Mouse (Mus musculus) CH12.LX (cell line): Measurements from ENCODE around the gene Gpld1. TPM values are rescaled to one million over a fixed set of nuclear protein-coding genes. Genes with fewer than 3 reads are reported as not detected.

Experiments
- polyA plus RNA-seq: library from polyadenylated mRNA; unstranded; fragments of >175 nt; gene quantifications from 2 replicates; pipeline ENCODE4 v1.2.1, GENCODE M21; 2012; ENCODE audit warnings: low read depth; ENCODE audit not compliant: insufficient read length
- total RNA-seq, 2 experiments: library from RNA; depleted of rRNA; stranded (reverse); fragments of 300-350 nt in 1 of 2; fragments of >200 nt in 1 of 2; gene quantifications; 2 replicates each; pipeline ENCODE4 v1.2.3; 2012 to 2014

The Gpld1 gene
- total and polyA plus RNA-seq, 3 experiments = 0.23 to 1.4 (median 0.30) TPM

Other genes with a start within 250 kb of the Gpld1 start
- not detected in 2 replicates for gene Armh2, start 201.9 kb upstream of the Gpld1 start, total RNA-seq (2012; rRNA removed)
- gene Armh2, start 201.9 kb upstream of the Gpld1 start, total RNA-seq (2014; rRNA removed) = not detected in 2 replicates
- not detected in 2 replicates for gene Armh2, start 201.9 kb upstream of the Gpld1 start, polyA plus RNA-seq
- 117 and 138 TPM in 2 replicates for gene Gmnn, start 181.2 kb upstream of the Gpld1 start, total RNA-seq (2012; rRNA removed)
- 166 and 191 TPM in 2 replicates for gene Gmnn, start 181.2 kb upstream of the Gpld1 start, total RNA-seq (2014; rRNA removed)
- gene Gmnn, start 181.2 kb upstream of the Gpld1 start, polyA plus RNA-seq = 164 and 166 TPM in 2 replicates
- 21.8 and 28.3 TPM in 2 replicates for gene BC005537, start 141.5 kb upstream of the Gpld1 start, total RNA-seq (2012; rRNA removed)
- gene BC005537, start 141.5 kb upstream of the Gpld1 start, total RNA-seq (2014; rRNA removed) = 37.0 and 39.0 TPM in 2 replicates
- gene BC005537, start 141.5 kb upstream of the Gpld1 start, polyA plus RNA-seq = 47.5 and 47.7 TPM in 2 replicates
- 46.0 and 50.5 TPM in 2 replicates for gene Acot13, start 111.6 kb upstream of the Gpld1 start, total RNA-seq (2012; rRNA removed)
- 36.0 and 37.1 TPM in 2 replicates for gene Acot13, start 111.6 kb upstream of the Gpld1 start, total RNA-seq (2014; rRNA removed)
- 45.5 and 46.7 TPM in 2 replicates for gene Acot13, start 111.6 kb upstream of the Gpld1 start, polyA plus RNA-seq
- 37.4 and 38.0 TPM in 2 replicates for gene Tdp2, start 111.5 kb upstream of the Gpld1 start, total RNA-seq (2012; rRNA removed)
- 96.6 and 116 TPM in 2 replicates for gene Tdp2, start 111.5 kb upstream of the Gpld1 start, total RNA-seq (2014; rRNA removed)
- gene Tdp2, start 111.5 kb upstream of the Gpld1 start, polyA plus RNA-seq = 44.5 and 54.5 TPM in 2 replicates
- 0.08 and 0.25 TPM in 2 replicates for gene D130043K22Rik, start 98.0 kb upstream of the Gpld1 start, total RNA-seq (2012; rRNA removed)
- 0.05 and 0.08 TPM in 2 replicates for gene D130043K22Rik, start 98.0 kb upstream of the Gpld1 start, total RNA-seq (2014; rRNA removed)
- 0.04 and 0.16 TPM in 2 replicates for gene D130043K22Rik, start 98.0 kb upstream of the Gpld1 start, polyA plus RNA-seq
- gene Aldh5a1, start 5.5 kb upstream of the Gpld1 start, total RNA-seq (2012; rRNA removed) = 1.6 and 2.4 TPM in 2 replicates
- gene Aldh5a1, start 5.5 kb upstream of the Gpld1 start, total RNA-seq (2014; rRNA removed) = 0.36 and 0.50 TPM in 2 replicates
- gene Aldh5a1, start 5.5 kb upstream of the Gpld1 start, polyA plus RNA-seq = 0.93 and 1.3 TPM in 2 replicates
- gene Mrs2, start 77.2 kb downstream of the Gpld1 start, total RNA-seq (2012; rRNA removed) = 12.6 and 15.5 TPM in 2 replicates
- 12.1 TPM in 2 replicates for gene Mrs2, start 77.2 kb downstream of the Gpld1 start, total RNA-seq (2014; rRNA removed)
- gene Mrs2, start 77.2 kb downstream of the Gpld1 start, polyA plus RNA-seq = 29.5 and 38.8 TPM in 2 replicates
- gene Dcdc2a, start 112.9 kb downstream of the Gpld1 start, total RNA-seq (2012; rRNA removed) = not detected in 2 replicates
- gene Dcdc2a, start 112.9 kb downstream of the Gpld1 start, total RNA-seq (2014; rRNA removed) = not detected in 2 replicates
- not detected in 2 replicates for gene Dcdc2a, start 112.9 kb downstream of the Gpld1 start, polyA plus RNA-seq